Mouse (Mus musculus): ENCODE results near the gene Sept11.

GRCm38 (mm10) chr5:93121660-93122059 is 28.4 kb downstream of the Sept11 start:
- TF ChIP-seq CTCF (IDR thresholded peaks at IDR 0.05; ENCODE audit: control insufficient read depth, insufficient read depth, insufficient replicate concordance, low read depth, low read length), result no peak
- TF ChIP-seq POLR2A (IDR thresholded peaks at IDR 0.05; ENCODE audit: control insufficient read depth, low read depth, low read length), result no peak
